Mouse (Mus musculus) ES-E14 (cell line): ENCODE data around the gene Inafm2. TPM values are rescaled to one million over a fixed set of nuclear protein-coding genes. Genes with fewer than 3 reads are reported as not detected.

Experiments
- DNase-seq: peaks from one replicate; pipeline ENCODE4 v3.0.0-alpha.2; 2013; ENCODE audit warnings: low read depth, low spot score
- H3K27ac ChIP-seq: 2 replicates; pipeline ENCODE4 v1.5.1; 2012; ENCODE audit warnings: low read depth, mild to moderate bottlenecking, low read length, moderate library complexity, mixed read lengths; ENCODE audit not compliant: poor library complexity, insufficient read depth, severe bottlenecking
- H3K36me3 ChIP-seq: 2 replicates; pipeline ENCODE4 v1.6.1; 2012; ENCODE audit warnings: mild to moderate bottlenecking, low read length, moderate library complexity, mixed read lengths; ENCODE audit not compliant: control insufficient read depth, poor library complexity, insufficient read depth, severe bottlenecking
- H3K4me1 ChIP-seq, 2 experiments: fragments of 150-350 bp in 1 of 2; sonication (generic) in 1 of 2; 2 replicates each; pipeline ENCODE4 v1.6.1; 2012; ENCODE audit warnings: low read length in 2 of 2, mild to moderate bottlenecking in 1 of 2, mixed read lengths in 1 of 2; ENCODE audit not compliant: control insufficient read depth in 2 of 2, insufficient read depth in 2 of 2, poor library complexity in 1 of 2
- H3K4me3 ChIP-seq, 2 experiments: fragments of 150-350 bp in 1 of 2; sonication (generic) in 1 of 2; 2 replicates each; pipeline ENCODE4 v1.5.1; 2012; ENCODE audit warnings: low read length in 2 of 2, low read depth in 1 of 2, mild to moderate bottlenecking in 1 of 2, mixed read lengths in 1 of 2; ENCODE audit not compliant: insufficient read depth in 1 of 2, poor library complexity in 1 of 2, severe bottlenecking in 1 of 2
- H3K9ac ChIP-seq: 2 replicates; pipeline ENCODE4 v1.6.1; 2012; ENCODE audit warnings: low read depth, mild to moderate bottlenecking, low read length, mixed read lengths; ENCODE audit not compliant: poor library complexity, insufficient read depth, severe bottlenecking
- H3K9me3 ChIP-seq: fragments of 150-350 bp; sonication (generic); 2 replicates; pipeline ENCODE4 v1.6.1; 2012; ENCODE audit warnings: low read depth, mild to moderate bottlenecking, low read length; ENCODE audit not compliant: control insufficient read depth, insufficient read depth
- CHD2 ChIP-seq: IDR thresholded peaks from 2 replicates; pipeline ENCODE4 v1.6.1; 2014; ENCODE audit warnings: mild to moderate bottlenecking, low read depth, low read length, inconsistent platforms
- HCFC1 ChIP-seq: IDR thresholded peaks from 2 replicates; pipeline ENCODE4 v1.6.1; 2012; ENCODE audit warnings: low read length, inconsistent platforms, borderline replicate concordance; ENCODE audit not compliant: insufficient read depth
- MAFK ChIP-seq: IDR thresholded peaks from 2 replicates; pipeline ENCODE4 v1.6.1; 2014; ENCODE audit warnings: mild to moderate bottlenecking, low read depth, low read length, inconsistent platforms; ENCODE audit not compliant: insufficient read depth
- ZC3H11A ChIP-seq: IDR thresholded peaks from 2 replicates; pipeline ENCODE4 v1.6.1; 2012; ENCODE audit warnings: low read depth, mild to moderate bottlenecking, inconsistent platforms, low read length, borderline replicate concordance
- ZNF384 ChIP-seq: IDR thresholded peaks from 2 replicates; pipeline ENCODE4 v1.6.1; 2012; ENCODE audit warnings: low read depth, low read length, inconsistent platforms
- in situ Hi-C, 2 experiments: fragments of 600-800 bp; cut with MboI; formaldehyde crosslinking; loops; one replicate each; pipeline ENCODE4 v1.15.1; 2025; ENCODE audit warnings: low sequenced_read_pairs in 2 of 2, inconsistent platforms in 1 of 2; ENCODE audit not compliant: unreplicated experiment in 2 of 2
- total RNA-seq: library from RNA; depleted of rRNA; stranded (reverse); fragments of 300-350 nt; gene quantifications from 2 replicates; pipeline ENCODE4 v1.2.3, GENCODE M21; 2012

The Inafm2 gene
- total RNA-seq, 1 experiment: 2.7 TPM

DNA sequence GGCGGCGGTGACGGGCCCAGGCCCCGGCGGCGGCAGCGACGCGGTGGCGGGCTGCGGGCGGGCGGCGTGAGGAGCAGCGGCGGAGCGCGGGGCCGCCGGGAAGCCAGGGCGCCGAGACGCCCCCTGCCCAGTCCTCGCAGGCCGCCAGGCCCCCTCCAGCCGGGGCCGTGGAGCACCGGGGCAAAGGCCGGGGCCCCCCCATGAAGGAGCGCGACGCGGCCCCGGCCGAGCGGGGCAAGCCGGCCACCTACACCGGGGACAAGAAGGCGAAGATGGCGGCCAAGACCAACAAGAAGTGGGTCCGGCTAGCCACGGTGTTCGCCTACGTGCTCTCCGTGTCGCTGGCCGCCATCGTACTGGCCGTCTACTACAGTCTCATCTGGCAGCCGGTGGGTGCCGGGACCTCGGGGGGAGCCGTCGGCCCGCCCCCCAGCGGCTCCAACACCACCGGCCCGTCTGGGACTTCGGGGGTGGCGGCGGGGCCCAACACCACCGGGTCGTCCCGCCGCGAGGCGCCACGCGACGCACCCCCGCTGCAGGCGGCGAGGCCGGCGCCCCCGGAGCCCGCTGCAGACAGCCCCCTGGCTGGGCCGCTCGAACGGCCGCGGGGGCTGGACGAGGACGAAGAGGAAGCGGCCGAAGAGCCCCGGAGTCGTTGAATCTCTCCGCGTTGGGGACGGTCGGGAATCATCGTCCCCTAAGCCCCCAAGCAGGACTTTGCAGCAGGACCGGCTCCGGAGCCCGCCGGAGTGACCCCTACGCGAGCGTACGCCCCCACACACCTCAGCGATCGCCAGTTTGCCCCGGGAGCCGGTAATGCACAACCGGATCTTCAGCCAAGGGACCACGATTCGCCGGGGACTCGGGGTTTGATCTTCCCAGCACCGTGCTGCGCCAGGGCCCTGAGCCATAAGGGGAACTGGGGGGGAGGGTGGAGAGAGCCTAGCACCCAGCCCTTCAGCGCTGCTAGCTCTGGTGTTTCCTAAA, 650 bp downstream of the Inafm2 start:
- H3K9ac ChIP-seq: peak overlapping the region; percentile 69
- H3K9me3 ChIP-seq: no peaks in the 10 kb centered on the region
- peak overlapping the region; percentile 69 to 77 for H3K4me3 ChIP-seq
- no peak overlapping the region for H3K27ac ChIP-seq
- in situ Hi-C loops: loop anchor here in 1 of 2 experiments (5.0 kb wide), 1 partner anchor 151 kb away; no protein-coding TSS in a partner anchor
- H3K36me3 ChIP-seq: no peaks in the 10 kb centered on the region
- H3K4me1 ChIP-seq: no peaks in the 10 kb centered on the region
- DNase-seq: no peak
- TF ChIP-seq CHD2: no peak
- TF ChIP-seq ZC3H11A: no peak

GRCm38 (mm10) chr2:118747301-118747960, 1.9 kb downstream of the Inafm2 start:
- no peak overlapping the region for H3K4me3 ChIP-seq
- in situ Hi-C loops: loop anchor here in 1 of 2 experiments (5.0 kb wide), 1 partner anchor 150 kb away; no protein-coding TSS in a partner anchor
- no peaks in the 10 kb centered on the region for H3K9me3 ChIP-seq
- H3K4me1 ChIP-seq: no peaks in the 10 kb centered on the region
- TF ChIP-seq HCFC1 (no peak), ZNF384 (no peak), MAFK (no peak), CHD2 (no peak), ZC3H11A (no peak)
- H3K9ac ChIP-seq: no peak overlapping the region
- DNase-seq: no peak
- no peaks in the 10 kb centered on the region for H3K36me3 ChIP-seq
- no peak overlapping the region for H3K27ac ChIP-seq

DNA sequence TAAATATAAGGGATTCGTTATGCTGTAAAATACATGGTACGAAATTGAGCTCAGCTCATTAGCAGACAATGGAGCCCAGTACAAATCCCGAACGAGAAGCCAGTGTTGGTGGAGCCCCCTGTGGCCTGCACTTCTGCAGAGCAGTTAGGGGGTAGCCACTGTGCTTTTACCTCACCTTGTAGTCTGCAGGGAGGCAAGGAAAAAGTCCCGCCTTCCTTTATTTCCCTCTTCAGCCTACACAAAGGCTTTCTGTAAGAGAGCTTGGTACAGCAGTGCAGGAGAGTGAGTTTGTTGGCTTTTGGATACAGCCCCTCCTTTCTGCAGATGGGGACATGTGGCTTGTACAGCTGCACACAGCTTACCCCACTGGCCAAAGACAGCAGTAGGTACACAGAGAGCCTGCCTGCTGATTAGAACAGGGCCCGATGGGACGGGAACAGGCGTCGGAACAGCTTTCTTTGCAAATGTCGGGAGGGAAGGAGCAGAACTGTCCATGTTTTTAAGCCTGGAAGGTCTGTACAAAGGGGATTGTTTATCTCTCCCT, 3.9 kb downstream of the Inafm2 start:
- H3K4me3 ChIP-seq: no peak overlapping the region
- TF ChIP-seq ZC3H11A (no peak), MAFK (no peak)
- H3K9me3 ChIP-seq: no peaks in the 10 kb centered on the region
- no peak overlapping the region for H3K9ac ChIP-seq
- no peaks in the 10 kb centered on the region for H3K4me1 ChIP-seq
- in situ Hi-C loops: loop anchor here in 1 of 2 experiments (5.0 kb wide), 1 partner anchor 148 kb away; no protein-coding TSS in a partner anchor
- H3K36me3 ChIP-seq: no peaks in the 10 kb centered on the region
- DNase-seq: no peak
- no peak overlapping the region for H3K27ac ChIP-seq

GRCm38 (mm10) chr2:118750476-118750875, 4.9 kb downstream of the Inafm2 start:
- DNase-seq: no peak
- in situ Hi-C loops: no loop called here
- Histone ChIP-seq H3K4me1 (no peaks in the 10 kb centered on the region), H3K9me3 (no peaks in the 10 kb centered on the region), H3K9ac (no peak overlapping the region), H3K4me3 (no peak overlapping the region), H3K36me3 (no peaks in the 10 kb centered on the region), H3K27ac (no peak overlapping the region)
- TF ChIP-seq ZNF384 (no peak), MAFK (no peak), CHD2 (no peak), ZC3H11A (no peak), HCFC1 (no peak)
